ENCODE assay signal across 21 mouse cellular contexts in the genomic region with DNA sequence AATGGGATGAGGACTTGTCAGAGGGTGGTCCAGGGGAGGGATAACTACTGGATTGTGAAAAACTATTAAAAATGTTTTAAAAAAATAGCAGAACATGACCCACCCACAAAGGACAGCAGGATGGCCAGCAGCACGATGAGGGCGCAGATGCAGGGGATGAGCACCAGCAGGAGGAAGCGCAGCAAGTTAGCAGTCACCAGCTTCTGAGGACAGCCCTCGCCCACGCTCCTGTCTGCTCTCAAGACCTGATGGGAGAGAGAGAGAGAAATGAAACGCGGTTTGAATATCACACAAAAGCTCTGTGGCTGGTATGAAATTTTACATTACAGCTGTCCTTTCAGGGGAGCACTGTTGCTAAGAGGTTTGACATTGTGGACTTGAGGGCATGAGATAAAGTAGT. TPM values are rescaled to one million over a fixed set of nuclear protein-coding genes. Genes with fewer than 3 reads are reported as not detected.
DNase-seq lines count a peak whose midpoint lies in the region; ATAC-seq and TF ChIP-seq lines count a peak whose summit lies in the region.
"Had no signal": no experiment of that assay in that cellular context is flagged by ENCODE, and none has a peak within 500 bp of the region (broad histone marks: within the 10 kb centered on the region; RNA-seq: fewer than 3 reads in every experiment).

No protein-coding gene starts in this region.

- no peak overlapping the region for H3K9ac ChIP-seq in heart, embryonic 14.5 days (ENCODE audit: low read length)
- no peak overlapping the region for H3K9ac ChIP-seq in liver, embryonic 11.5 days (ENCODE audit: low read depth, low read length)
- H3K9ac ChIP-seq: embryonic facial prominence, embryonic 15.5 days; forebrain, embryonic 12.5 days; midbrain, embryonic 15.5 days had no signal

- H3K9me3 ChIP-seq in heart, embryonic 14.5 days (ENCODE audit: control insufficient read depth, low read length), result no peaks in the 10 kb centered on the region
- H3K9me3 ChIP-seq in liver, embryonic 11.5 days (ENCODE audit: control insufficient read depth, low read length), result no peaks in the 10 kb centered on the region
- H3K9me3 ChIP-seq: embryonic facial prominence, embryonic 15.5 days; forebrain, embryonic 12.5 days; midbrain, embryonic 15.5 days had no signal

- no peak for TF ChIP-seq CTCF in thymus, adult 2 months (IDR thresholded peaks at IDR 0.05; ENCODE audit: borderline replicate concordance, control insufficient read depth, extremely low read depth, insufficient read depth, low read length, poor library complexity)

- peak overlapping the region; percentile 43; the same call in 1 of the 2 replicates for H3K4me2 ChIP-seq in heart, embryonic 14.5 days (ENCODE audit: low read length)
- H3K4me2 ChIP-seq in liver, embryonic 11.5 days, result no peak overlapping the region
- H3K4me2 ChIP-seq: embryonic facial prominence, embryonic 15.5 days; forebrain, embryonic 12.5 days; midbrain, embryonic 15.5 days had no signal

- H3K27me3 ChIP-seq in heart, embryonic 14.5 days (ENCODE audit: control insufficient read depth, insufficient read depth, low read length), result no peaks in the 10 kb centered on the region
- no peaks in the 10 kb centered on the region for H3K27me3 ChIP-seq in thymus, adult 2 months (ENCODE audit: control insufficient read depth, insufficient read depth, low read length)
- H3K27me3 ChIP-seq in liver, embryonic 11.5 days (replicated peaks; ENCODE audit: control insufficient read depth, insufficient read depth, low read length), result no peaks in the 10 kb centered on the region
- H3K27me3 ChIP-seq: embryonic facial prominence, embryonic 15.5 days; forebrain, embryonic 12.5 days; midbrain, embryonic 15.5 days had no signal

- no peak for ATAC-seq in heart, embryonic 14.5 days (ENCODE audit: insufficient number of reproducible peaks, insufficient read depth, low FRiP score, low read depth)
- ATAC-seq in liver, embryonic 11.5 days (replicated peaks; ENCODE audit: low FRiP score), result no peak
- ATAC-seq: hindbrain, postnatal 0 days; midbrain, embryonic 15.5 days had no signal

- H3K27ac ChIP-seq in heart, embryonic 14.5 days (replicated peaks in 1 of 2; ENCODE audit: control insufficient read depth in 1 of 2, insufficient read depth in 1 of 2, low read depth in 2 of 2, low read length in 2 of 2), result no peak overlapping the region
- H3K27ac ChIP-seq in thymus, adult 2 months (ENCODE audit: control insufficient read depth, insufficient read depth, low read length), result no peak overlapping the region
- no peak overlapping the region for H3K27ac ChIP-seq in liver, embryonic 11.5 days (ENCODE audit: low read depth, low read length)
- H3K27ac ChIP-seq: embryonic facial prominence, embryonic 15.5 days; forebrain, embryonic 12.5 days; heart, adult 2 months; hindbrain, postnatal 0 days; midbrain, embryonic 15.5 days had no signal

- WGBS in heart, embryonic 14.5 days, result 50% methylated on average over 7 of the region's 7 CpGs
- WGBS in thymus, adult 2 months, result 81% methylated on average over 7 of the region's 7 CpGs
- WGBS in liver, embryonic 11.5 days, result 68% methylated on average over 7 of the region's 7 CpGs

- DNase-seq in heart, postnatal 25 days (ENCODE audit: low spot score), result no peak
- DNase-seq in layer of hippocampus, adult 11-12 months (ENCODE audit: low spot score), result peak; percentile 52
- peak; percentile 15 to 38 for DNase-seq in layer of hippocampus, postnatal 36 days
- DNase-seq in right cerebral cortex, postnatal 14 days, result peak; percentile 37
- no peak for DNase-seq in thymus, adult 2 months
- no peak for DNase-seq in liver, embryonic 11.5 days (ENCODE audit: low spot score)
- DNase-seq in urinary bladder, postnatal 14 days (ENCODE audit: low spot score), result no peak
- DNase-seq: cerebellum, adult 2 months; gastrocnemius, postnatal 10 days; heart, adult 2 months; heart, postnatal 36 days; kidney, adult 18-20 months; liver; lung, adult 2 months; thymus, postnatal 4 days had no signal

- intact Hi-C loops in heart, postnatal 25 days (cut with DNase I), result no loop called here

- TF ChIP-seq POLR2A in thymus, adult 2 months (IDR thresholded peaks at IDR 0.05; ENCODE audit: control insufficient read depth, extremely low read depth, insufficient read depth, low read length, poor library complexity), result no peak

- no peak overlapping the region for H3K4me3 ChIP-seq in heart, embryonic 14.5 days (ENCODE audit: control insufficient read depth in 1 of 2, insufficient read depth in 1 of 2, low read depth in 1 of 2, low read length in 2 of 2)
- H3K4me3 ChIP-seq in thymus, adult 2 months (ENCODE audit: control insufficient read depth, insufficient read depth, low read length), result no peak overlapping the region
- H3K4me3 ChIP-seq in liver, embryonic 11.5 days (ENCODE audit: low read depth, low read length), result no peak overlapping the region
- H3K4me3 ChIP-seq: embryonic facial prominence, embryonic 15.5 days; forebrain, embryonic 12.5 days; heart, adult 2 months; midbrain, embryonic 15.5 days had no signal

- peaks cover 8 to 14% of the 10 kb centered on the region in 2 experiments for H3K4me1 ChIP-seq in heart, embryonic 14.5 days (ENCODE audit: control insufficient read depth in 2 of 2, insufficient read depth in 2 of 2, low read length in 2 of 2)
- no peaks in the 10 kb centered on the region for H3K4me1 ChIP-seq in thymus, adult 2 months (replicated peaks; ENCODE audit: control insufficient read depth, insufficient read depth, low read length)
- H3K4me1 ChIP-seq in liver, embryonic 11.5 days (replicated peaks; ENCODE audit: control insufficient read depth, insufficient read depth, low read length), result no peaks in the 10 kb centered on the region
- H3K4me1 ChIP-seq: embryonic facial prominence, embryonic 15.5 days; forebrain, embryonic 12.5 days; midbrain, embryonic 15.5 days had no signal

- H3K36me3 ChIP-seq in heart, embryonic 14.5 days (ENCODE audit: control insufficient read depth, insufficient read depth, low read length), result no peaks in the 10 kb centered on the region
- no peaks in the 10 kb centered on the region for H3K36me3 ChIP-seq in thymus, adult 2 months (ENCODE audit: control insufficient read depth, insufficient read depth, low read length)
- no peaks in the 10 kb centered on the region for H3K36me3 ChIP-seq in liver, embryonic 11.5 days (ENCODE audit: control insufficient read depth, insufficient read depth, low read length)
- H3K36me3 ChIP-seq: embryonic facial prominence, embryonic 15.5 days; forebrain, embryonic 12.5 days; midbrain, embryonic 15.5 days had no signal

RNA-seq across cellular contexts. Expression of a gene that starts 32.5 kb away (rescaled TPM):
- 49.0 and 49.6 TPM in 2 replicates for polyA plus RNA-seq in heart, embryonic 14.5 days (2014; fragmentation: Nextera tagmentation; extraction: Ambion mirVana)
- 100 to 1,000 TPM; 116 to 139 TPM for total RNA-seq in heart, postnatal 25 days (2021)
- total RNA-seq in layer of hippocampus, postnatal 36 days (2021), result not detected
- 0.48 and 3.5 TPM in 2 replicates for polyA plus RNA-seq in thymus, adult 2 months (2012; rRNA removed)
- 2.7 and 3.1 TPM in 2 replicates for polyA plus RNA-seq in liver, embryonic 11.5 days (2014; fragmentation: Nextera tagmentation; extraction: Ambion mirVana)
- polyA plus RNA-seq: large intestine, adult 2 months had no signal

Comparison
In these comparisons a context has a peak if more than half of its experiments do, and no peak if none do; other contexts are left out.
1. DNase-seq: peak in layer of hippocampus, adult 11-12 months (single experiment), layer of hippocampus, postnatal 36 days (2 of 2) and right cerebral cortex, postnatal 14 days (single experiment); none in heart, postnatal 25 days (single experiment), thymus, adult 2 months (single experiment), liver, embryonic 11.5 days (single experiment) and urinary bladder, postnatal 14 days (single experiment).
2. RNA of a gene that starts 32.5 kb away (polyA plus RNA-seq): 49.0 to 49.6 TPM in heart, embryonic 14.5 days; 0.48 to 3.5 TPM in thymus, adult 2 months and 2.7 to 3.1 TPM in liver, embryonic 11.5 days; every median in the first group is over 10 times any median in the second.